Mouse (Mus musculus) stomach, postnatal 0 days (tissue): ENCODE data around the gene Cdc20b. TPM values are rescaled to one million over a fixed set of nuclear protein-coding genes. Genes with fewer than 3 reads are reported as not detected.
A peak's percentile ranks its signal among the peaks of the same experiment; 100 is the strongest.

ENCODE experiments used
- ATAC-seq: fragments of 200-750 bp; cut with Nextera tagmentation; 2 replicates; pipeline ENCODE4 v1.8.0; 2017; ENCODE audit not compliant: low FRiP score, low TSS enrichment
- DNase-seq: peaks from one replicate; pipeline ENCODE4 v3.0.0-alpha.2; 2016; ENCODE audit warnings: low spot score
- H3K27ac ChIP-seq: fragments of 300-500 bp; sonication (generic); replicated peaks from 2 replicates; pipeline ENCODE4 v1.5.1; 2014; ENCODE audit warnings: mild to moderate bottlenecking, control low read depth
- H3K27me3 ChIP-seq: fragments of 300-500 bp; sonication (generic); 2 replicates; pipeline ENCODE4 v1.6.1; 2014; ENCODE audit warnings: low read length; ENCODE audit not compliant: control insufficient read depth, insufficient read depth
- H3K36me3 ChIP-seq: fragments of 300-500 bp; sonication (generic); 2 replicates; pipeline ENCODE4 v1.6.1; 2014; ENCODE audit warnings: low read length, mixed read lengths; ENCODE audit not compliant: control insufficient read depth, insufficient read depth
- H3K4me1 ChIP-seq: fragments of 300-500 bp; sonication (generic); replicated peaks from 2 replicates; pipeline ENCODE4 v1.6.1; 2014; ENCODE audit warnings: antibody characterized with exemption; ENCODE audit not compliant: control insufficient read depth, insufficient read depth
- H3K4me2 ChIP-seq: fragments of 300-500 bp; sonication (generic); replicated peaks from 2 replicates; pipeline ENCODE4 v1.6.1; 2014; ENCODE audit warnings: low read depth, mild to moderate bottlenecking, control low read depth, moderate library complexity
- H3K4me3 ChIP-seq: fragments of 300-500 bp; sonication (generic); 2 replicates; pipeline ENCODE4 v1.5.1; 2014; ENCODE audit warnings: low read depth, low read length, control low read depth
- H3K9ac ChIP-seq: fragments of 300-500 bp; sonication (generic); 2 replicates; pipeline ENCODE4 v1.6.1; 2014; ENCODE audit warnings: mild to moderate bottlenecking, low read length, control low read depth, mixed read lengths
- H3K9me3 ChIP-seq: fragments of 300-500 bp; sonication (generic); 2 replicates; pipeline ENCODE4 v1.6.1; 2016; ENCODE audit warnings: low read length; ENCODE audit not compliant: control insufficient read depth
- CTCF ChIP-seq: IDR thresholded peaks from 2 replicates; pipeline ENCODE4 v1.5.1; 2016; ENCODE audit warnings: antibody characterized with exemption, low read depth, mild to moderate bottlenecking, moderate library complexity
- EP300 ChIP-seq: optimal IDR thresholded peaks from 2 replicates; pipeline ENCODE3; 2016; ENCODE audit warnings: antibody characterized with exemption
- WGBS: fragments of 180-500 bp; shearing (Covaris S2); extraction: QIAGEN DNeasy Blood & Tissue Kit; methylation state at CpG from one replicate; pipeline ENCODE4 v1.1.7; 2014; 5-methylcytosine and 5-hydroxymethylcytosine counted together
- polyA plus RNA-seq: library from polyadenylated mRNA; unstranded; fragments of >200 nt; fragmentation: Nextera tagmentation; extraction: Ambion mirVana; gene quantifications from 2 replicates; pipeline ENCODE4 v1.2.1, GENCODE M21; 2015

The Cdc20b gene
- polyA plus RNA-seq, 1 experiment from 2014 or later = not detected

GRCm38 (mm10) chr13:113097011-113097410, 62.1 kb downstream of the Cdc20b start:
- Histone ChIP-seq H3K9ac (no peak overlapping the region), H3K27me3 (no peaks in the 10 kb centered on the region), H3K4me2 (no peak overlapping the region), H3K4me3 (no peak overlapping the region), H3K27ac (no peak overlapping the region), H3K4me1 (no peaks in the 10 kb centered on the region), H3K36me3 (no peaks in the 10 kb centered on the region), H3K9me3 (no peaks in the 10 kb centered on the region)
- TF ChIP-seq EP300 (no peak), CTCF (no peak)
- WGBS = 69% methylated on average over 3 of the region's 3 CpGs
- no peak for ATAC-seq
- DNase-seq = no peak

DNA sequence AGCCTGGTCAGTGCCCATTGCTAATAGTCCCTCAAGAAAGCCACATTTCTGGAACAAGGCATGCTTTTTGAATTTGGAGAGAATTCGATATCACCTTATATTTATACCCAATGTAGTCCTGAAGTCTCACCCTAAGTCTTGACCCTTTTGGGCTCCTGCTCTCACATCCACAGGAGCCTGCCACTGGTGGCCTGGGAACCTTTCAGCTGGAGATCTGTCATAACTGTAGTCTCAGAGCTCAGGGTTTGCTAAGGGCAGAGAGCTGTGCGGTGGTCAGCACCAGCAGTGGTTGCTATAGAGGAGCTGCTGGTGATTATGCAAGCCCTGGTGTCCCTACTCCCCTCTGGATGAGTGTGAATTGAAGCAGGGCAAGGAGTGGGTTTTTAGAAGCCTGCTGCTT, 63.5 kb downstream of the Cdc20b start:
- no peak overlapping the region for H3K4me2 ChIP-seq
- no peak for TF ChIP-seq CTCF
- TF ChIP-seq EP300 = no peak
- H3K4me1 ChIP-seq = no peaks in the 10 kb centered on the region
- ATAC-seq (no peak), DNase-seq (no peak)
- H3K9me3 ChIP-seq = no peaks in the 10 kb centered on the region
- 92% methylated on average over 2 of the region's 2 CpGs for WGBS
- no peaks in the 10 kb centered on the region for H3K36me3 ChIP-seq
- no peak overlapping the region for H3K4me3 ChIP-seq
- no peaks in the 10 kb centered on the region for H3K27me3 ChIP-seq
- H3K27ac ChIP-seq = no peak overlapping the region
- H3K9ac ChIP-seq = no peak overlapping the region

DNA sequence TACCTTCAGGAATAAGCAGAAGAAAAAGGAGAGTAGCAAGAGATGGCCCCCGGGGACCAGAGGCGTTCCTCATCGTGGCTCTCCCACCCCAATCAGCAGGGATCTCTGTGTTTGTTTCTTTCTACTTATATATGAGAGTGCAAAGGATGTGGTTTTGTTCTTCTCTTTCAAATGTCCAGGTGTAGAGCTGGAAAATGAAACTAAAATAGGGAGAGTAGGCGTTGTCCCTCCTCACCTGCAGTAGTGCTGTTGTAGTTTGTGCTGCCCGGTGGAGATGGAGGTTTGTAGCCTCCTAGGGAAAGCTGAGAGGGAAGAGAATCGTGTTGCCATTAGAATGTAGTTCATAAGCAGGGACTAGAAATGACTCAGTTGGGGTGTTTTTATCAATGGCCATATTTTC, 66.0 kb downstream of the Cdc20b start, which contains the start of gene Gzma:
Gene Gzma (minus strand): TSS at position 103 of the 400 bp plus-strand sequence.
- 86% methylated on average over 6 of the region's 6 CpGs for WGBS
- Histone ChIP-seq H3K9me3 (no peaks in the 10 kb centered on the region), H3K9ac (no peak within 1 kb of the TSS), H3K4me3 (no peak within 1 kb of the TSS), H3K4me1 (no peaks in the 10 kb centered on the region), H3K27me3 (no peaks in the 10 kb centered on the region), H3K27ac (no peak within 1 kb of the TSS), H3K4me2 (no peak within 1 kb of the TSS), H3K36me3 (no peaks in the 10 kb centered on the region)
- DNase-seq (no peak), ATAC-seq (no peak)
- no peak for TF ChIP-seq EP300
- no peak for TF ChIP-seq CTCF

DNA sequence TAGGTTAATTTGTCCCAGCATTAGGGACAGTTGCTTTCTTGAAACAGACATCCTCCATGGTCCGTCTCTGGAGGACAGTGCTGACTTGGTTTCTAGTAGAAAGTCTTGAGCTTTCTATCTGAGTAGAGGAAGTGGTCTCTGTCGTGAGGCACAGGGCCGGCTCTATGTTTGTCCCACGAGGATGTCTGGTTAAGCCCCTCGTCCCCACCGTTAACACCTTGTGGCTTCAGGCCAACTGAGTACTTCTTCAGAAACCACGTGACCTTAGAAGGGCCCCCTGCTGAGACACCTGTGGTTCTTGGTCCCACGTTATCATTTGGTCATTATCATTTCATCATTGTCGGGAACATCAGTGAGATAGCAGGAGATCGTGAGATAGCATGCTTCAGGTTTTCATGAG, 66.9 kb downstream of the Cdc20b start:
- no peaks in the 10 kb centered on the region for H3K36me3 ChIP-seq
- H3K27me3 ChIP-seq = no peaks in the 10 kb centered on the region
- H3K9ac ChIP-seq = no peak overlapping the region
- H3K27ac ChIP-seq = no peak overlapping the region
- WGBS = 68% methylated on average over 10 of the region's 10 CpGs
- no peak for DNase-seq
- H3K9me3 ChIP-seq = no peaks in the 10 kb centered on the region
- no peaks in the 10 kb centered on the region for H3K4me1 ChIP-seq
- no peak overlapping the region for H3K4me2 ChIP-seq
- no peak for ATAC-seq
- no peak overlapping the region for H3K4me3 ChIP-seq
- no peak for TF ChIP-seq EP300
- TF ChIP-seq CTCF = no peak

DNA sequence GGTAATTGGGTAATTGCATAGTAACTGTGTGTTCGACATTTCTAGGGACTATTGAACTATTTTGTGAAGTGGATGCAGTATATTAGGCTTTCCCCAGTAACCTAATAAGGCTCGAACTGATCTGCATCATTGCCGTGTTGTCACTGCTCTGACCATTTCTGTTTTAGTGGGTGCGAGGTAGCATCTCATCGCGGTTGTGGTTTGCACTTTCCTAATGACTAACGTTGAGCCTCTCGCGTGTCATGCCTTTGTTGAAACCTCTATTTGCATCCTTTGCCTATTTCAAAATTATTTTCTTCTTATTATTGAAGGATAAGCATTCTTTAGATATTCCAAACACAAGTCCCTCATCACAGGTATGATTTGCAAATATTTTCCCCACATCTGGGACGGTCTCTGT, 69.8 kb downstream of the Cdc20b start:
- Histone ChIP-seq H3K9me3 (no peaks in the 10 kb centered on the region), H3K9ac (no peak overlapping the region), H3K4me2 (no peak overlapping the region), H3K4me1 (no peaks in the 10 kb centered on the region), H3K27me3 (no peaks in the 10 kb centered on the region), H3K27ac (no peak overlapping the region), H3K4me3 (no peak overlapping the region), H3K36me3 (no peaks in the 10 kb centered on the region)
- ATAC-seq (no peak), DNase-seq (no peak)
- TF ChIP-seq EP300 = no peak
- no peak for TF ChIP-seq CTCF
- 89% methylated on average over 10 of the region's 10 CpGs for WGBS

GRCm38 (mm10) chr13:113118977-113119376, 84.1 kb downstream of the Cdc20b start:
- no peaks in the 10 kb centered on the region for H3K36me3 ChIP-seq
- DNase-seq = peak; percentile 23

More at GRCm38 (mm10) chr13:113118977-113119376, 84.1 kb downstream of the Cdc20b start:
- Histone ChIP-seq H3K9me3 (no peaks in the 10 kb centered on the region), H3K4me3 (no peak overlapping the region), H3K9ac (no peak overlapping the region), H3K4me2 (no peak overlapping the region), H3K27me3 (no peaks in the 10 kb centered on the region), H3K4me1 (no peaks in the 10 kb centered on the region), H3K27ac (no peak overlapping the region)
- 34% methylated on average over 4 of the region's 4 CpGs for WGBS
- no peak for TF ChIP-seq EP300
- no peak for TF ChIP-seq CTCF
- ATAC-seq = no peak
